Mouse (Mus musculus) kidney, embryonic 16.5 days (tissue): ENCODE results near the gene Sdad1. TPM values are rescaled to one million over a fixed set of nuclear protein-coding genes. Genes with fewer than 3 reads are reported as not detected.

Experiments used
- ATAC-seq: fragments of 200-750 bp; cut with Nextera tagmentation; 2 replicates; pipeline ENCODE4 v1.8.0; 2017; ENCODE audit warnings: moderate TSS enrichment; ENCODE audit not compliant: low FRiP score, low TSS enrichment
- H3K27ac ChIP-seq: fragments of 300-500 bp; sonication (generic); 2 replicates; pipeline ENCODE4 v1.5.1; 2014; ENCODE audit warnings: low read length
- H3K27me3 ChIP-seq: fragments of 300-500 bp; sonication (generic); 2 replicates; pipeline ENCODE4 v1.6.1; 2014; ENCODE audit warnings: low read length, control low read depth, mixed read lengths; ENCODE audit not compliant: insufficient read depth
- H3K36me3 ChIP-seq: fragments of 300-500 bp; sonication (generic); 2 replicates; pipeline ENCODE4 v1.6.1; 2014; ENCODE audit warnings: low read length, control low read depth, mixed read lengths; ENCODE audit not compliant: insufficient read depth
- H3K4me1 ChIP-seq: fragments of 300-500 bp; sonication (generic); 2 replicates; pipeline ENCODE4 v1.6.1; 2014; ENCODE audit warnings: low read length, control low read depth, mixed read lengths; ENCODE audit not compliant: insufficient read depth
- H3K4me2 ChIP-seq: fragments of 300-500 bp; sonication (generic); replicated peaks from 2 replicates; pipeline ENCODE4 v1.6.1; 2014; ENCODE audit warnings: low read depth, low read length
- H3K4me3 ChIP-seq: fragments of 300-500 bp; sonication (generic); 2 replicates; pipeline ENCODE4 v1.5.1; 2014; ENCODE audit warnings: mild to moderate bottlenecking, low read length
- H3K9ac ChIP-seq: fragments of 300-500 bp; sonication (generic); replicated peaks from 2 replicates; pipeline ENCODE4 v1.6.1; 2014; ENCODE audit warnings: low read length
- H3K9me3 ChIP-seq: fragments of 300-500 bp; sonication (generic); 2 replicates; pipeline ENCODE4 v1.6.1; 2016; ENCODE audit warnings: low read length, control low read depth
- WGBS: fragments of 180-500 bp; shearing (Covaris S2); extraction: QIAGEN DNeasy Blood & Tissue Kit; methylation state at CpG from one replicate; pipeline ENCODE4 v1.1.7; 2014; 5-methylcytosine and 5-hydroxymethylcytosine counted together
- polyA plus RNA-seq: library from polyadenylated mRNA; unstranded; fragments of >200 nt; fragmentation: Nextera tagmentation; extraction: Ambion mirVana; gene quantifications from 2 replicates; pipeline ENCODE4 v1.2.1, GENCODE M21; 2015

Sdad1 gene
- polyA plus RNA-seq, 1 experiment from 2014 or later, result 39.2 TPM

DNA sequence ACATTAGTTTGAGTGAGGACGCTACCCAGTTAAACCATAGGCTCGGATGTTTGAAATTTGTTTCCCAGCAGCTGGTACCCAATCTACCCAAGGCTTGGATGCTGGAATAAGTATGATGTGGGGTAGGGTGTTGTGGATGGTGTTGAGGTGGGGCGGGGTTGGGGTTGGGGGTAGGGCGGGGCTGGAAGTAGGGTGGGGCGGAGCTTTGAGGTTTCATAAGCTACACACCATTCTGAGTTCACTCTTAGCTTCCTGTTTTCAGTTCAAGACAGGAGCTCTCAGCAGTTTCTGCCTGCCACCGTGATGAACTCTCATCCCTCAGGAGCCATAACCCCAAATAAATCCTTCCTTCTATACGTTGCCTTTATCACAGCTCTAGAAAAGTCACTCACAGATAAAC lies 7.8 kb upstream of the Sdad1 start:
- no peaks in the 10 kb centered on the region for H3K27me3 ChIP-seq
- no peak overlapping the region for H3K4me3 ChIP-seq
- WGBS, result 68% methylated on average over 7 of the region's 7 CpGs
- no peak overlapping the region for H3K9ac ChIP-seq
- no peak overlapping the region for H3K27ac ChIP-seq
- ATAC-seq, result no peak
- no peak overlapping the region for H3K4me2 ChIP-seq
- no peaks in the 10 kb centered on the region for H3K9me3 ChIP-seq
- no peaks in the 10 kb centered on the region for H3K36me3 ChIP-seq
- H3K4me1 ChIP-seq, result peaks cover 10% of the 10 kb centered on the region; the same call in 1 of the 2 replicates

DNA sequence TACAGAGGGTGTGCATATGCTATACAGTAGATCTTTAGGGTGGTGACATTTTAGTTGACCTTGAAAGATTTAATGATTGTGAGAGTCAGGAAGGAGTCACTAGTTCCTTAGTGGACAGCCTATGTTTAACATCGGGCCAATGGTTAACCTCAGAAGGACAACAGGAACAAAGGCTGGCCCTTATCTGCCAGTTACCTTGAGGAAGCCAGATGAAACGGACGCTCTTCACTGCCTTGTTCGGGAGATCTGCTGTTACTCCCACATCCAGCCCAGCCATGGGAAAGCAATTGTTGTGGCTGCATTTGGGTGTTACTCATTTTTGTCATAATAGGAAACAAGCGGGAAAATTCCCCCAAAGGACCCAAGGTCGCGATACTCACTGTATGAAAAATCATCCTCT lies 3.5 kb upstream of the Sdad1 start:
- H3K4me2 ChIP-seq, result no peak overlapping the region
- no peaks in the 10 kb centered on the region for H3K27me3 ChIP-seq
- ATAC-seq, result no peak
- H3K4me3 ChIP-seq, result no peak overlapping the region
- H3K9ac ChIP-seq, result no peak overlapping the region
- H3K9me3 ChIP-seq, result no peaks in the 10 kb centered on the region
- peaks cover 10% of the 10 kb centered on the region for H3K4me1 ChIP-seq
- WGBS, result 62% methylated on average over 7 of the region's 7 CpGs
- H3K36me3 ChIP-seq, result no peaks in the 10 kb centered on the region
- no peak overlapping the region for H3K27ac ChIP-seq

DNA sequence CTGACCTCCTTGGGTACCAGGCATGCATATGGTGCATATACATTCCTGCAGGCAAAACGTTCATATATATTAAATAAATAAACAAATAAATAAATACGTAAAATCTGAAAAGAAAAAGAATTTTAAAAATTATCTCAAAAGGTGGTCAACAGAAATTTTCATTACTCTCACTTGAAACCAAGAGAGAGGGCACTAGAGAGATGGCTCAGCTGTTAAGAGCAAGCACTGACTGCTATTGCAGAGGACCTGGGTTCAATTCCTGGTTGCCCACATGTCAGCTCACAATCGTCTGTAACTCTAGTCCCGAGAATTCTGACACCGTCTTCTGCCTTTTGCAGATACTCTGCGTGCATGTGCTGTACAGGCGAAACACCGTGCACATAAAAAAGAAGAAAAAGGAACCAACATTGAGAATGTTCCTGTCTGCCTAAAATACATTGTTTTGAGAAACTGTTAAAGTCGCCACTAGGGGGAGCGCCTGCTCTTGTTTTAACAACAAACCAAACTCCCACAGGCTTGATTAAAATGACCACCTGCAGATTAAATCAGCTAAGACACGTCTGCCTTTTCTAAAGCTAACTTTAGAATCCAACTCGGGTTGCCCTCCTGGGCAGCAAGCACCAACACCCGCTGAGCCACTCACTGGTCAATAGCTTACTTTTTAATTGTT lies 1.9 kb upstream of the Sdad1 start:
- no peaks in the 10 kb centered on the region for H3K9me3 ChIP-seq
- no peak overlapping the region for H3K9ac ChIP-seq
- peaks cover 19% of the 10 kb centered on the region for H3K4me1 ChIP-seq
- no peak overlapping the region for H3K4me3 ChIP-seq
- no peak for ATAC-seq
- WGBS, result 11% methylated on average over 13 of the region's 13 CpGs
- no peaks in the 10 kb centered on the region for H3K36me3 ChIP-seq
- no peaks in the 10 kb centered on the region for H3K27me3 ChIP-seq
- H3K4me2 ChIP-seq, result no peak overlapping the region
- no peak overlapping the region for H3K27ac ChIP-seq

DNA sequence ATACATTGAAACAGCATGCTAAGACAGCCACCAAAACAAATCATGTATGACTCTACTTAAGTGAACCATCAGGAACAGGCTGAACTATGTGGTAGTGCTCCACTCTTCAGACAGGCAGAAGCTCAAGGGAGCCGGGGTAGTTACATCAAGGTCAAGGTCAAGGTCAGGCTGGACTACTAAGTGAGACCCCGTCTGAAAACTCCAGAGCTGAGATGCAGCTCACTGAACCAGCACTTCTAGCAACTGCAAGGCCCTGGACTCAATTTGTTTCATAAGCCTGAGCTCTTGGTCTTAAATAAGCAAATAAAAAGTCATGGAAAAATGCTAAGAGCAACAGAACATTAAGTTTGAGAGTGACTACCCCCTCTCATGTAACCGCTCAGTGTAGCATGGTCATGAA lies 6.0 kb downstream of the Sdad1 start:
- H3K36me3 ChIP-seq, result peaks cover 58% of the 10 kb centered on the region
- no peak overlapping the region for H3K4me2 ChIP-seq
- no peak overlapping the region for H3K27ac ChIP-seq
- peaks cover 14% of the 10 kb centered on the region for H3K4me1 ChIP-seq
- H3K4me3 ChIP-seq, result no peak overlapping the region
- ATAC-seq, result no peak
- H3K27me3 ChIP-seq, result no peaks in the 10 kb centered on the region
- no peak overlapping the region for H3K9ac ChIP-seq
- WGBS, result 59% methylated on average over 3 of the region's 3 CpGs
- H3K9me3 ChIP-seq, result no peaks in the 10 kb centered on the region

DNA sequence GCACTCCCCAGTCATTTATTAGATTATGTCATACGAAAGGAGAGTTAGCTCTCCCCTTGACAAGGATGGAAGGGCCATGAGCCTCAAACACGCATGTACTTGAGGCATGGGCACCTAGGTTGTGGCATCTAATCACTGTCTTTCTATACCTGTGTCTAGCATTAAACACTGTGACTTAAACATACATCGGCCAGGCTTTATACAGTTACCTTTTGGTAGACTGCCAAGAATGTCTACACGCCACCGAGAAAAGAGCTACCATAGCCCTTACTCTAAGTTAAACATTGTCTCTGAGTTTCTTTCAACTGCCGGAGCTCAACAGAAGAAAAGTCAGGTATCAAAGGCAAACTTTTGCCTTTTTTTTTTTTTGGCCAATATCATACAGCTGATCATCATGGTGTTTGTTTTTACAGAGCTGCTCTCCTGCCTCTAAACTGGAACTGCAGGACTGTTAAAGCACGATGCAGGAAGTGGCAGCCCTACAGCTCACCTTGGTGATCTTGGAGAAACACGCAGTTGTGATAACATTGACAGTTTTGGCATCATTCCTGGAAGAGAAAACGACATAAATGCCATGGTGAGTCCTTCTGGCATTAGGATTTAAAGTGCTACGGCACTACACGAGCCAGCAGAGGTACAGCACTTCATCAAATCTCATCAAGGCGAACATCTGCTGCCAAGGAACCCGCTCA lies 8.0 kb downstream of the Sdad1 start:
- no peaks in the 10 kb centered on the region for H3K9me3 ChIP-seq
- no peak overlapping the region for H3K9ac ChIP-seq
- H3K27me3 ChIP-seq, result no peaks in the 10 kb centered on the region
- H3K4me3 ChIP-seq, result no peak overlapping the region
- ATAC-seq, result no peak
- H3K27ac ChIP-seq, result no peak overlapping the region
- peaks cover 63% of the 10 kb centered on the region for H3K36me3 ChIP-seq
- H3K4me2 ChIP-seq, result no peak overlapping the region
- no peaks in the 10 kb centered on the region for H3K4me1 ChIP-seq
- WGBS, result 87% methylated on average over 13 of the region's 13 CpGs

DNA sequence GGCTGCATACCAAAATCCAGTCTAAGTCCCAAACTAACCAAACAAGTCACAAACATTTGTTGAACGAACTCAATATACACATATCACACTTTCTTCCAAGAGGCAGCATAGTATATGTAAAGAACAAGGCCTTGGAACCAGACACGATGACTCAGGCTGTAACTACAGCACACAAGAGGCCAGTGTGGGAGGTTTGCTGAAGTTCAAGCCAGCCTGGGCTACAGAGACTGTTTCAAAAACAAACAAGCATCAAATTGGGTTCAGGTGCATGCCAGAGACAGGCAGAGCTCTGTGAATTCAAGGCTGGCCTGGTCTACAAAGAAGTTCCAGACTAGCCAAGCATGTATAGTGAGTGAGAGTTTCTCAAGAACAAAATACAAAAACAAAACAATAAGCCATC lies 15.8 kb downstream of the Sdad1 start:
- H3K27ac ChIP-seq, result no peak overlapping the region
- WGBS, result 95% methylated on average over 2 of the region's 2 CpGs
- H3K4me1 ChIP-seq, result no peaks in the 10 kb centered on the region
- H3K9me3 ChIP-seq, result no peaks in the 10 kb centered on the region
- ATAC-seq, result no peak
- peaks cover 67% of the 10 kb centered on the region for H3K36me3 ChIP-seq
- H3K27me3 ChIP-seq, result no peaks in the 10 kb centered on the region
- H3K4me3 ChIP-seq, result no peak overlapping the region
- no peak overlapping the region for H3K9ac ChIP-seq
- H3K4me2 ChIP-seq, result no peak overlapping the region

DNA sequence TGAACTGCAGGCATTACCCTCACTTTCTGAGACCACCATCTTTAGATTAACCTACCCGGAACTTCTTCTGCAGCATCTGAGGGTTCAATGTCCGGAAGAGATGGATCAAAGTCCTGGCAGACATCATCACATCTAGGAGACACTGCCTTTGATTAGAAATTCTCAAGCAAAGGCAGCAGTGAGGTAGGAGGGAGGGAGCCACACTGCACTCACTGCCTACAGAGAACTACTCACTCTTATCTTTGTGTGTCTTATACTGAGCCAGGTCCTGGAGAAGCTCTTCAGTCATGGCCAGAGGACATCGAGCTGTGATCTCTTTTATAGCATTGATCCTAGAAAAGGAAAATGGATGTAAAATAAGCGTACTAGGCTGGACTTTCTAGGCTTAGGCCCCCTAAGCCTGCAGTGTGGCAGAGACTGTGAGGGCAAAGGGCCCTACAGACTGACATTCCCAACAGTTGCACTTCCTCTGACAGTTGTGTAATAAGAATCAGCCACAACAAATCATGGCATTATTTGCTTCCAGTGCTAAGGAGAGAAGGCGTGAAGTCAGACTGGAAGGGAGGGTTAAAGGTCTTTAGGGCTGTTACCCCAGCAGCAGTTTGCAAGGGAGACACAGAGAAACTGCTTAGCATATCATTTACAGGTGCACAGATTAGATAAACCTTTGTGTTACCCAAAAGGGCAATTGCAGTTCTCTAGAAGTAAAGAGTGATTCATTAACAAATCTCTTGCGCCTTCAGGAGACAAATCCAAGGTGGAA lies 18.4 kb downstream of the Sdad1 start:
- no peak for ATAC-seq
- Histone ChIP-seq H3K4me3 (no peak overlapping the region), H3K27ac (no peak overlapping the region), H3K27me3 (no peaks in the 10 kb centered on the region), H3K9me3 (no peaks in the 10 kb centered on the region), H3K4me1 (no peaks in the 10 kb centered on the region), H3K9ac (no peak overlapping the region), H3K4me2 (no peak overlapping the region), H3K36me3 (peaks cover 78% of the 10 kb centered on the region)
- WGBS, result 87% methylated on average over 6 of the region's 6 CpGs

DNA sequence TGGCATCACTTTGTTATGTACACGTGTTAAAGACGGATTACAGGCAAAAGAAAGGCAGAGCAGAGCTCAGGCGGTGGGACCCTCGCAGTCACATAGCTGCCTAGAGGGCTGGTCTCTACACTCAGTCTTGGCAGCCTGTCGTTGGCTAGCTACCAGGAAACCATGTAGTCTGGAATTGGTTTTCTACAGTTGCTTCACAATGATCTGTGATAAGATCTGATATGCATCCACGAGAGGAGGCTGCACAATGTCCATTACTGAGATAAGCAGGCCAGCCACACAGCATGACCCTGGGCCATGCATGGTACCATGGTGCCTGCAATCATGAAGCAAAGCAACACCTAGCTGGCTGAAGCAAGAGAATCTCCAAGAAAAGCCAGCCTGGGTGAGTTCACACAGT lies 22.4 kb downstream of the Sdad1 start:
- Histone ChIP-seq H3K27me3 (no peaks in the 10 kb centered on the region), H3K4me2 (no peak overlapping the region), H3K27ac (no peak overlapping the region), H3K9ac (no peak overlapping the region), H3K36me3 (peaks cover 62% of the 10 kb centered on the region), H3K9me3 (no peaks in the 10 kb centered on the region), H3K4me1 (no peaks in the 10 kb centered on the region), H3K4me3 (no peak overlapping the region)
- WGBS, result 85% methylated on average over 6 of the region's 6 CpGs
- no peak for ATAC-seq

DNA sequence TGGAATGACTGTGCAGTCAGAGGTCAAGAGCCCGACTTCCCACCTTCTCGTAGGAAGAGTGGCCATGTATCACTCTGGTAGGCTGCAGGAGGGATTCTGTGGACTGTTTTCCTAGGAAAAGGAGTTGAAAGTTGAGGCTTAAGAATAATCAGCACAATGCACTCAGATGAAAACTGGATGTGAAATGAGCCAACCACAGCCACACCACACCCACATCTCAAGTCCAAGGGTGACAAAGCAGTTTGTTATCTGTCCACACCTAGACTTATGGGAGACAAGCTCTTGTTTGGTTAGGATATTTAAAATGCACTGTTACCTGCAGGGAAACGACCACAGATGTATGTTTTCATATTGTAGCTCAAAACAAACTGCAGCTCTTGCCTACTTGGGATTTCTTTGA lies 27.2 kb downstream of the Sdad1 start:
- Histone ChIP-seq H3K4me2 (no peak overlapping the region), H3K27me3 (no peaks in the 10 kb centered on the region), H3K9ac (no peak overlapping the region), H3K27ac (no peak overlapping the region), H3K9me3 (no peaks in the 10 kb centered on the region), H3K4me1 (peaks cover 7% of the 10 kb centered on the region; the same call in 1 of the 2 replicates), H3K4me3 (no peak overlapping the region), H3K36me3 (peaks cover 25% of the 10 kb centered on the region)
- 37% methylated on average over 3 of the region's 3 CpGs for WGBS
- ATAC-seq, result no peak

DNA sequence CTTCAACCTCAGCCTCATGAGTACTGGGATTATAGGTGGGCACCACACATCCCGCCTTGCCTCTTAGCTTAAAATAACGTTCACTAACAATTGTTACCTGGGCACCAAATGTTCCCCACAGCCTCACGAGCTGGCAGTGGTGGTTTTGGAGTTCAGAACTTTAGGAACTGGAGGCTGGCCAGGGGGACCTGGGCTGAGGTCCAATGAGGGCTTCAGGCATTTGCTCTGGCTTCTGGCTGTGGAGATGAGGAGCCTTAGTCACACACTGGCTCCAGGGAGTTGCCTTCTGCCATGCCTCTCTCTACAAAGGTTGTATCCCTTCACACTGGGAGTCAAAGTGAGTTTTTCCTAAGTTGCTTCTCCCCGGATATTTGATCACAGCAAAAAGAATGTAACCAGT lies 27.7 kb downstream of the Sdad1 start:
- 77% methylated on average over 4 of the region's 4 CpGs for WGBS

More for the DNA sequence above, 27.7 kb downstream of the Sdad1 start:
- Histone ChIP-seq H3K27me3 (no peaks in the 10 kb centered on the region), H3K36me3 (peaks cover 20% of the 10 kb centered on the region), H3K9ac (no peak overlapping the region), H3K4me3 (no peak overlapping the region), H3K4me1 (peaks cover 7% of the 10 kb centered on the region; the same call in 1 of the 2 replicates), H3K9me3 (no peaks in the 10 kb centered on the region), H3K4me2 (no peak overlapping the region), H3K27ac (no peak overlapping the region)
- no peak for ATAC-seq
